ENCODE assay signal across 12 mouse cellular contexts in the genomic region with DNA sequence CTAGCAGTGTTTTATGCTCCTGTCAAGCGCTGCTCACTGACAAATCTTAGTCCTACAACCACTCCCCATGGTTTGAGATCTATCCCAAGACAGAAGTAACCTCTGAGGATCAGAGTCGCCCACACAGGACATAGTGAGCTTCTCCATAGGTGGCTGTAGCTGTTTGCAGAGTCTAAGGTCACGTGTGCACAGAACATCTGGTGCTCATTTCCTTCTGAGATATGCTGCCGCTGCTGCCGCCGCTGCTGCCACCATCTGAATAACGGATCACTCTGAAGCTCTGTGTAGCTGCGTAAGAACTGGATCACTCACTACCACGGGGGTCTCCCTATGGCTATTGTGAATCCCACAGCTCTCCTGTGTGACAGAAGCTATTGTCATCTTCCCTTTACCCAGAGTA.
DNase-seq lines count a peak whose midpoint lies in the region; ATAC-seq and TF ChIP-seq lines count a peak whose summit lies in the region.
"Had no signal": no experiment of that assay in that cellular context is flagged by ENCODE, and none has a peak within 500 bp of the region (broad histone marks: within the 10 kb centered on the region; RNA-seq: fewer than 3 reads in every experiment).

No protein-coding gene starts in this region.

- H3K27me3 ChIP-seq in heart, embryonic 10.5 days (ENCODE audit: insufficient read depth, poor library complexity, severe bottlenecking), result no peaks in the 10 kb centered on the region
- no peaks in the 10 kb centered on the region for H3K27me3 ChIP-seq in stomach, embryonic 14.5 days (ENCODE audit: control insufficient read depth, insufficient read depth, low read length)
- no peaks in the 10 kb centered on the region for H3K27me3 ChIP-seq in stomach, postnatal 0 days (ENCODE audit: control insufficient read depth, insufficient read depth, low read length)
- H3K27me3 ChIP-seq in liver, embryonic 11.5 days (replicated peaks; ENCODE audit: control insufficient read depth, insufficient read depth, low read length), result no peaks in the 10 kb centered on the region
- H3K27me3 ChIP-seq in midbrain, embryonic 16.5 days (ENCODE audit: control insufficient read depth, insufficient read depth, low read depth, low read length), result no peaks in the 10 kb centered on the region

- no peaks in the 10 kb centered on the region for H3K9me3 ChIP-seq in heart, embryonic 10.5 days
- H3K9me3 ChIP-seq in stomach, embryonic 14.5 days (ENCODE audit: control insufficient read depth, low read depth, low read length), result no peaks in the 10 kb centered on the region
- H3K9me3 ChIP-seq in stomach, postnatal 0 days (ENCODE audit: control insufficient read depth, low read length), result no peaks in the 10 kb centered on the region
- H3K9me3 ChIP-seq in liver, embryonic 11.5 days (ENCODE audit: control insufficient read depth, low read length), result no peaks in the 10 kb centered on the region; the same call in 1 of the 2 replicates
- 0 out of 2 replicates have a peak, but pooled peaks cover 2% of the 10 kb centered on the region for H3K9me3 ChIP-seq in midbrain, embryonic 16.5 days (replicated peaks; ENCODE audit: control insufficient read depth, low read length, poor library complexity, severe bottlenecking)

- 37% methylated on average over 9 of the region's 9 CpGs for WGBS in heart, embryonic 10.5 days
- WGBS in stomach, embryonic 14.5 days, result 12% methylated on average over 9 of the region's 9 CpGs
- WGBS in stomach, postnatal 0 days, result 13% methylated on average over 9 of the region's 9 CpGs
- 26% methylated on average over 9 of the region's 9 CpGs for WGBS in liver, embryonic 11.5 days
- 70% methylated on average over 9 of the region's 9 CpGs for WGBS in midbrain, embryonic 16.5 days

- no peak overlapping the region for H3K4me3 ChIP-seq in heart, embryonic 10.5 days
- H3K4me3 ChIP-seq in stomach, embryonic 14.5 days (ENCODE audit: low read depth, low read length), result no peak overlapping the region
- H3K4me3 ChIP-seq in stomach, postnatal 0 days (ENCODE audit: low read depth, low read length), result no peak overlapping the region
- no peak overlapping the region for H3K4me3 ChIP-seq in liver, embryonic 11.5 days (ENCODE audit: low read depth, low read length)
- no peak overlapping the region for H3K4me3 ChIP-seq in midbrain, embryonic 16.5 days (ENCODE audit: low read depth, low read length)

- peaks cover 21% of the 10 kb centered on the region; the same call in 1 of the 2 replicates for H3K4me1 ChIP-seq in heart, embryonic 10.5 days
- no peaks in the 10 kb centered on the region for H3K4me1 ChIP-seq in stomach, embryonic 14.5 days (ENCODE audit: control insufficient read depth, insufficient read depth, low read length)
- no peaks in the 10 kb centered on the region for H3K4me1 ChIP-seq in stomach, postnatal 0 days (replicated peaks; ENCODE audit: control insufficient read depth, insufficient read depth)
- H3K4me1 ChIP-seq in liver, embryonic 11.5 days (replicated peaks; ENCODE audit: control insufficient read depth, insufficient read depth, low read length), result no peaks in the 10 kb centered on the region
- peaks cover 2% of the 10 kb centered on the region; the same call in 1 of the 2 replicates for H3K4me1 ChIP-seq in midbrain, embryonic 16.5 days (ENCODE audit: control insufficient read depth, insufficient read depth, low read length)

- TF ChIP-seq EP300 in stomach, postnatal 0 days (optimal IDR thresholded peaks at IDR 0.05), result no peak

- peak overlapping the region; percentile 72; the same call in 1 of the 2 replicates for H3K27ac ChIP-seq in heart, embryonic 10.5 days
- 0 out of 2 replicates have a peak overlapping the region, but pooled peaks have one; percentile 6 for H3K27ac ChIP-seq in stomach, embryonic 14.5 days (ENCODE audit: low read length)
- no peak overlapping the region for H3K27ac ChIP-seq in stomach, postnatal 0 days (replicated peaks)
- no peak overlapping the region for H3K27ac ChIP-seq in liver, embryonic 11.5 days (ENCODE audit: low read depth, low read length)
- H3K27ac ChIP-seq in midbrain, embryonic 16.5 days (ENCODE audit: low read length), result no peak overlapping the region
- H3K27ac ChIP-seq: macrophage had no signal

- no peak for TF ChIP-seq CTCF in stomach, postnatal 0 days (IDR thresholded peaks at IDR 0.05; ENCODE audit: low read depth)

- H3K36me3 ChIP-seq in heart, embryonic 10.5 days, result no peaks in the 10 kb centered on the region
- no peaks in the 10 kb centered on the region for H3K36me3 ChIP-seq in stomach, embryonic 14.5 days (ENCODE audit: control insufficient read depth, insufficient read depth, low read length)
- no peaks in the 10 kb centered on the region for H3K36me3 ChIP-seq in stomach, postnatal 0 days (ENCODE audit: control insufficient read depth, insufficient read depth, low read length)
- H3K36me3 ChIP-seq in liver, embryonic 11.5 days (ENCODE audit: control insufficient read depth, insufficient read depth, low read length), result no peaks in the 10 kb centered on the region
- no peaks in the 10 kb centered on the region for H3K36me3 ChIP-seq in midbrain, embryonic 16.5 days (ENCODE audit: control insufficient read depth, insufficient read depth, low read length)

- H3K9ac ChIP-seq in stomach, embryonic 14.5 days (replicated peaks; ENCODE audit: low read depth, low read length), result no peak overlapping the region
- H3K9ac ChIP-seq in stomach, postnatal 0 days (ENCODE audit: low read length), result no peak overlapping the region
- no peak overlapping the region for H3K9ac ChIP-seq in liver, embryonic 11.5 days (ENCODE audit: low read depth, low read length)
- no peak overlapping the region for H3K9ac ChIP-seq in midbrain, embryonic 16.5 days (ENCODE audit: low read depth, low read length)

- peak; percentile 49; the same call in 1 of the 2 replicates for ATAC-seq in stomach, embryonic 14.5 days (ENCODE audit: insufficient number of reproducible peaks, insufficient read depth, low FRiP score, low read depth)
- no peak for ATAC-seq in stomach, postnatal 0 days (ENCODE audit: low FRiP score, low TSS enrichment)
- peak; percentile 67 for ATAC-seq in liver, embryonic 11.5 days (replicated peaks; ENCODE audit: low FRiP score)
- no peak for ATAC-seq in midbrain, embryonic 16.5 days
- ATAC-seq: forebrain, embryonic 14.5 days had no signal

- H3K4me2 ChIP-seq in stomach, embryonic 14.5 days (replicated peaks; ENCODE audit: low read depth, low read length), result no peak overlapping the region
- H3K4me2 ChIP-seq in stomach, postnatal 0 days (replicated peaks; ENCODE audit: low read depth), result no peak overlapping the region
- no peak overlapping the region; the same call in 1 of the 2 replicates for H3K4me2 ChIP-seq in liver, embryonic 11.5 days
- no peak overlapping the region for H3K4me2 ChIP-seq in midbrain, embryonic 16.5 days (ENCODE audit: low read length)

- no peak for DNase-seq in heart, embryonic 10.5 days (ENCODE audit: low spot score)
- DNase-seq in heart, adult 9 months (ENCODE audit: low spot score in 2 of 2), result no peak
- DNase-seq in stomach, postnatal 0 days (ENCODE audit: low spot score), result no peak
- DNase-seq in liver, embryonic 11.5 days (ENCODE audit: low spot score), result no peak
- DNase-seq in retina, embryonic 14.5 days (ENCODE audit: low spot score), result no peak
- DNase-seq in urinary bladder, postnatal 4 days (ENCODE audit: low spot score in 2 of 2), result no peak
- DNase-seq: adrenal gland, postnatal 36 days; right cerebral cortex, postnatal 25 days had no signal

Comparison
In these comparisons a context has a peak if more than half of its experiments do, and no peak if none do; other contexts are left out.
1. H3K27ac ChIP-seq: peak in heart, embryonic 10.5 days (single experiment) and stomach, embryonic 14.5 days (single experiment); none in stomach, postnatal 0 days (single experiment), liver, embryonic 11.5 days (single experiment) and midbrain, embryonic 16.5 days (single experiment).
2. ATAC-seq: peak in stomach, embryonic 14.5 days (single experiment) and liver, embryonic 11.5 days (single experiment); none in stomach, postnatal 0 days (single experiment) and midbrain, embryonic 16.5 days (single experiment).